Mouse (Mus musculus): Measurements from ENCODE around the gene Chrna4.

Gene Chrna4

DNA sequence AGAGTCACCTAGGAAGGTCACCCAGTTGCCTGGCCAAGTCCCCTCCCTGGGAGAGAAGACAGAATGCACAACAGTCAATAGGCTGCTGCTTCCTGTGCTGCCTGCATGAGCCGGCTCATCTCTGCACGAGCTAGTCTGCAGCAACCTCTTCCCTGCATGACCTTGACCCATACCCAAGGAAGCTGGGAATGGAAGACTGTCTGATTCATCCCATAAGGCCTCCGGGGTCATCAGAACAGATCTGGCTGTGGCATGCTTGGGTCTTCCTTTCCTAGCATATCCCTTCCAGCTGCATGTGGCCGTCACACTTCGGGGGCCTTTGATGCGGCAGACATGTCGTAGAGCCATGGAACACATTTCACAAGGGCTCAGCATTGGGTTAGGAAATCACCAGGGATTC, 8.2 kb downstream of the Chrna4 start:
- WGBS: 82% methylated on average over 7 of the region's 7 CpGs

- WGBS: 54% methylated on average over 6 of the region's 6 CpGs
Measured at GRCm38 (mm10) chr2:181033310-181033709, 10.0 kb downstream of the Chrna4 start.

DNA sequence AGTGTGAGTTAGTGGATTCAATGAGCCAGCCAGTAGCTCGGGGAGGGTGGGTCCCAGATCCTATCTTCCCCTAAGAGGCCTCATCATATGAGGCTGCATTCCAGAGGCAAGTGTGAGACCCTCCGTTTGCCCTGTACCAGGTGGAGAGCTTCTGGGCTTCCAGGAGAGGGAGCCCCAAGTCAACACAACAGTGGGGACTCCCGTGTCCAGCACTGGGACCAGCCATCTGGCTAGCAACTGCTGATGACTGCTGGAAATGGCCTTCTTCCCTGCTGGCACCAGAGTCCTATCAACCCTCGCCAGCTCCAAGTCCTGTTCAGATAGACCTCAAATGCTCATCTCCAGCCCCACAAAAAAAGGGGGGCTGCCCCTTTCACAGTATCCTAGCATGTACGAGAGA, 10.9 kb downstream of the Chrna4 start:
- 46% methylated on average over 5 of the region's 5 CpGs for WGBS

GRCm38 (mm10) chr2:181031406-181031934, 11.9 kb downstream of the Chrna4 start:
- 58% methylated on average over 11 of the region's 11 CpGs for WGBS

GRCm38 (mm10) chr2:181008339-181008738, 35.0 kb downstream of the Chrna4 start:
- 83% methylated on average over 5 of the region's 5 CpGs for WGBS

GRCm38 (mm10) chr2:181007054-181007453, 36.3 kb downstream of the Chrna4 start:
- 82% methylated on average over 4 of the region's 4 CpGs for WGBS

GRCm38 (mm10) chr2:180996905-180997304, 46.4 kb downstream of the Chrna4 start:
- WGBS: 67% methylated on average over 3 of the region's 3 CpGs

GRCm38 (mm10) chr2:180996436-180996835, 46.9 kb downstream of the Chrna4 start:
- 16% methylated on average over 5 of the region's 5 CpGs for WGBS

DNA sequence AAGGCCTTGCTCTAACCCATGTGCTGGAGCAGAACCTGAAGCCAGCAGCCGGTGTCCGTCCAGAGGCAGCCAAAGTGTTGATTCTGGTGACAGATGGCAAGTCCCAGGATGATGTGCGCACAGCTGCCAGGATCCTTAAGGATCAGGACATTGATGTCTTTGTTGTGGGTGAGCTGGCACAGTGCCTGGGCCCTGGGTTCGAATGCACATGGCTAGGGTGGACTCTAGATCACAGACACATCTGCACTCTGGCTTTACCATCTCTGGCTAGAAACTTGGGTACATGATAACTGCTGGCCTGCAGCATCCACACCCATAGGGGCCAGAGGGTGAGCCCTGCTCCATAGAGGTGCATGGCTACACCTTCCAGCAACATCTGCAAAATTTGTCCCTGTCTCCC, 47.9 kb downstream of the Chrna4 start:
- 73% methylated on average over 4 of the region's 4 CpGs for WGBS

DNA sequence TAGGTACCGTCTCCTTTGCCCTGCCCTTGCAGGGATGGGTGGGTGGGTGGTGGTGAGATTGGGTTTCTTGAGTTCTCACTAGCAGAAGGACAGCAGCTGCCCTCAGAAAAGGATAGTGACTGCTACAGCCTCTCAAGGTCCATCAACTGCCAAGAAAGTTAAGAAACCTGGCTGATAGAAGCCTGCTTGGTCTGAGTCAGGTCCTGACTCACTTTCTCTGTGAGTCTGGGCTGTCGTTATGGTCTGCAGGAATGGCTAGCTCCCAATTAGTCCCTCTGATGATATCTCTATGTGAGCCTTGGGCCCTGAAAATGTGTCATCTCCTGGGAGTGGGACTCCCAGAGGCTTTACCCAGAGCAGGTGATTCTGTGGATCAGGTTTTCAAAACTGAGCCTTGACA, 49.0 kb downstream of the Chrna4 start:
- WGBS: 82% methylated on average over 2 of the region's 2 CpGs

GRCm38 (mm10) chr2:180990347-180990746, 53.0 kb downstream of the Chrna4 start:
- WGBS: 44% methylated on average over 4 of the region's 4 CpGs

DNA sequence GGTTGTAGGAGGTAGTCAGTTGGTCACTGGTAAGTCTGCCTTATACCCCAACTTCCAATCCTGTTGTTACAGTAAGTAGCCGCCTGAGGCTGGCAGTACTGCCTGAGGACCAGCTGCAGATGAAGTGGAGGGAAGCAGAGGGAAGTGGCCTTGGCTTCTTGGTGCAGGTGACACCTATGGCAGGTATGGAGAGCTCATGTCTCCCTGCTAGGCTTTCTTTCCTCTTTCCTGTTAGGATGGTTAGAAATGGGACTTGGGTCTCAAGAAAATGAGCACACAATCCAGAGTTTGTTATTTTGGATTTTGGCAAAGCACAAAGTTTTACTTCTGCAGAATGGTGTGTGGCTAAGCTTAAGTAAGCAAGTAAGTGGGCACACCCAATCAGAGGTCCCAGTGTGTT, 54.4 kb downstream of the Chrna4 start:
- WGBS: 68% methylated on average over 1 of the region's 1 CpGs

- 32% methylated on average over 3 of the region's 3 CpGs for WGBS
Measured at GRCm38 (mm10) chr2:180988347-180988913, 54.9 kb downstream of the Chrna4 start.

DNA sequence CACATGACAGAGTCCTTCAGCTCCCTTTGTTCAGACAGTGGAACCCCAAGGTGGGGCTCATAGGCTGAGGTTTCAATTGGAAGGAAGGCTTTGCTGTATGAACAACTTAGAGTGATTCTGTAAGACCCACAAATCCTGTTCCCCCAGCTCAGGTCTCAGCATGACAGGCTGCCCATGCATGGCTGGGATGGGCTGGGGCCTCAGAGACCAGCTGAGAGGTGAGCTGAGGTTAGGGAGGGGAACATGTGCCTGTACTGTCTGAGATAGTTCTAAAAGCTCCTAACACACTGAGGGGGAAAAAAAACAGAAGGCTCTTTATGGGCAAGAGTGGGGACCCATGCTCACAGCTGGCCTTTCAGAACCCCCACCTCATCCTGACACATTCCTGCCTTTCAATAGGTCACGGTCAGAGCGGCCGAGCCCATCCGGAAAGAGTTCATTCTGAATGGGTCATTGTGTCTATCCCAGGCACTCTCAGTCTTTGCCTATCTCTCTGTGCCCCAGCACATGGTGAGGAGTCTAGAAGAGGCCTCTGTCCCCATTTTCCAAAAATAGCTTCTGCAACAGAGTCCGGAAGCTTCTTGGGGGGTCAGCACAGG, 55.8 kb downstream of the Chrna4 start:
- 53% methylated on average over 5 of the region's 5 CpGs for WGBS

- 52% methylated on average over 1 of the region's 1 CpGs for whole genome bisulfite sequencing
Measured at GRCm38 (mm10) chr2:180987001-180987400, 56.3 kb downstream of the Chrna4 start.

- 70% methylated on average over 2 of the region's 2 CpGs for WGBS
Measured at GRCm38 (mm10) chr2:180986449-180986848, 56.9 kb downstream of the Chrna4 start, which contains the start of gene Col20a1. Col20a1 (plus strand) TSS chr2:180986535.

GRCm38 (mm10) chr2:180985635-180986034, 57.7 kb downstream of the Chrna4 start:
- 82% methylated on average over 2 of the region's 2 CpGs for WGBS

GRCm38 (mm10) chr2:180981133-180981532, 62.2 kb downstream of the Chrna4 start:
- WGBS: 74% methylated on average over 6 of the region's 6 CpGs
